Mouse (Mus musculus) liver, embryonic 14.5 days (tissue): ENCODE data around the gene Cmtm2a. TPM values are rescaled to one million over a fixed set of nuclear protein-coding genes. Genes with fewer than 3 reads are reported as not detected.

ENCODE experiments used
- ATAC-seq: fragments of 200-750 bp; cut with Nextera tagmentation; 2 replicates; pipeline ENCODE4 v1.8.0; 2017; ENCODE audit warnings: moderate number of reproducible peaks, mild to moderate bottlenecking, moderate library complexity; ENCODE audit not compliant: insufficient read depth
- DNase-seq, 3 experiments: peaks; one replicate each; pipeline ENCODE4 v3.0.0-alpha.2; 2012 to 2013; ENCODE audit warnings: low read depth in 3 of 3, low spot score in 3 of 3
- H3K27ac ChIP-seq: fragments of 300-500 bp; sonication (generic); 2 replicates; pipeline ENCODE4 v1.5.1; 2014; ENCODE audit warnings: moderate library complexity, mild to moderate bottlenecking, control low read depth, inconsistent platforms
- H3K27me3 ChIP-seq: fragments of 300-500 bp; sonication (generic); 2 replicates; pipeline ENCODE4 v1.6.1; 2014; ENCODE audit warnings: mild to moderate bottlenecking, low read length, moderate library complexity; ENCODE audit not compliant: control insufficient read depth, insufficient read depth
- H3K36me3 ChIP-seq: fragments of 300-500 bp; sonication (generic); replicated peaks from 2 replicates; pipeline ENCODE4 v1.6.1; 2014; ENCODE audit warnings: low read depth; ENCODE audit not compliant: control insufficient read depth, insufficient read depth
- H3K4me1 ChIP-seq, 2 experiments: fragments of 200-500 bp in 1 of 2; fragments of 300-500 bp in 1 of 2; sonication (generic) in 1 of 2; replicated peaks; 2 replicates each; pipeline ENCODE4 v1.6.1; 2012 to 2014; ENCODE audit warnings: antibody characterized with exemption in 1 of 2, inconsistent platforms in 1 of 2, low read length in 1 of 2; ENCODE audit not compliant: control insufficient read depth in 2 of 2, insufficient read depth in 2 of 2
- H3K4me2 ChIP-seq: fragments of 300-500 bp; sonication (generic); 2 replicates; pipeline ENCODE4 v1.6.1; 2014; ENCODE audit warnings: low read depth, mild to moderate bottlenecking, control low read depth, moderate library complexity
- H3K4me3 ChIP-seq, 2 experiments: fragments of 200-500 bp in 1 of 2; fragments of 300-500 bp in 1 of 2; sonication (generic) in 1 of 2; 2 replicates each; pipeline ENCODE4 v1.5.1; 2012 to 2014; ENCODE audit warnings: low read depth in 2 of 2, low read length in 2 of 2, mild to moderate bottlenecking in 2 of 2, control low read depth in 1 of 2, inconsistent platforms in 1 of 2, moderate library complexity in 1 of 2; ENCODE audit not compliant: insufficient read depth in 1 of 2
- H3K9ac ChIP-seq: fragments of 300-500 bp; sonication (generic); replicated peaks from 2 replicates; pipeline ENCODE4 v1.6.1; 2014; ENCODE audit warnings: mild to moderate bottlenecking, control low read depth, moderate library complexity
- H3K9me3 ChIP-seq: fragments of 300-500 bp; sonication (generic); 2 replicates; pipeline ENCODE4 v1.6.1; 2016; ENCODE audit warnings: low read length, mixed read lengths; ENCODE audit not compliant: control insufficient read depth
- CTCF ChIP-seq: IDR thresholded peaks from 2 replicates; pipeline ENCODE4 v1.5.1; 2016; ENCODE audit warnings: antibody characterized with exemption, low read depth, control low read depth
- EP300 ChIP-seq: IDR thresholded peaks from 2 replicates; pipeline ENCODE4 v1.6.1; 2016; ENCODE audit warnings: antibody characterized with exemption, low read depth
- WGBS: fragments of 180-500 bp; shearing (Covaris S2); extraction: QIAGEN DNeasy Blood & Tissue Kit; methylation state at CpG from one replicate; pipeline ENCODE4 v1.1.7; 2014; ENCODE audit not compliant: insufficient replicate concordance; 5-methylcytosine and 5-hydroxymethylcytosine counted together
- polyA plus RNA-seq, 2 experiments: library from polyadenylated mRNA; depleted of rRNA in 1 of 2; stranded (reverse) in 1 of 2; unstranded in 1 of 2; fragments of >200 nt; fragmentation: Nextera tagmentation in 1 of 2; extraction: Ambion mirVana in 1 of 2; gene quantifications; 2 replicates each; pipeline versions ENCODE4 v1.2.1 to v1.2.3; 2012 to 2014

The Cmtm2a gene
- polyA plus RNA-seq, 2 experiments, result not detected

DNA sequence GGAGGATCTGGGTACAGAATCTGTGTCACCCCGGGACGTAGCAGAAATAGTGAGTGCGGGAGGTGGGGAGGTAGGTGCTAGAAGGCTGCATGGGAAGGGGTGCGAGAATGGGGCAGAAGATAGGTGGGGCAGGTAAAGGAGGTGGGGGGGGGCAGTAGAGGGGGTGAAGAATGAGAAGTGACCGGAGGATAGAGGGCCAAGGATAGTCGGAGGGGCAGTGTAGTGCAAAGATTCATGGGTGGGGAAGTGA lies 46.9 kb upstream of the Cmtm2a start:
- Histone ChIP-seq H3K27me3 (peaks cover 2% of the 10 kb centered on the region; the same call in 1 of the 2 replicates), H3K4me3 (peak overlapping the region; percentile 50 to 61; a peak in 3 of 4 replicates), H3K4me2 (peak overlapping the region; percentile 73), H3K9ac (no peak overlapping the region; the same call in 1 of the 2 replicates), H3K4me1 (0 out of 4 replicates have a peak, but pooled peaks cover 0 to 2% of the 10 kb centered on the region in 2 experiments), H3K36me3 (no peaks in the 10 kb centered on the region), H3K27ac (no peak overlapping the region), H3K9me3 (no peaks in the 10 kb centered on the region)
- ATAC-seq (no peak), DNase-seq (no peak)
- TF ChIP-seq EP300 (no peak), CTCF (no peak)
- 4% methylated on average over 6 of the region's 6 CpGs for WGBS

GRCm38 (mm10) chr8:104339229-104339982 lies 46.4 kb upstream of the Cmtm2a start, which contains the start of gene Cmtm3:
TSS of gene Cmtm3 (plus strand) at chr8:104339410.
- Histone ChIP-seq H3K4me2 (peak within 1 kb of the TSS; percentile 73), H3K9ac (peak within 1 kb of the TSS; percentile 13; the same call in 1 of the 2 replicates), H3K27me3 (peaks cover 2% of the 10 kb centered on the region; the same call in 1 of the 2 replicates), H3K9me3 (no peaks in the 10 kb centered on the region), H3K4me1 (peaks cover 0 to 3% of the 10 kb centered on the region in 2 experiments; a peak in 2 of 4 replicates), H3K36me3 (no peaks in the 10 kb centered on the region), H3K4me3 (peak within 1 kb of the TSS; percentile 50 to 61), H3K27ac (no peak within 1 kb of the TSS)
- 24% methylated on average over 17 of the region's 18 CpGs for WGBS
- ATAC-seq (no peak), DNase-seq (no peak)
- no peak for TF ChIP-seq CTCF
- TF ChIP-seq EP300, result no peak

DNA sequence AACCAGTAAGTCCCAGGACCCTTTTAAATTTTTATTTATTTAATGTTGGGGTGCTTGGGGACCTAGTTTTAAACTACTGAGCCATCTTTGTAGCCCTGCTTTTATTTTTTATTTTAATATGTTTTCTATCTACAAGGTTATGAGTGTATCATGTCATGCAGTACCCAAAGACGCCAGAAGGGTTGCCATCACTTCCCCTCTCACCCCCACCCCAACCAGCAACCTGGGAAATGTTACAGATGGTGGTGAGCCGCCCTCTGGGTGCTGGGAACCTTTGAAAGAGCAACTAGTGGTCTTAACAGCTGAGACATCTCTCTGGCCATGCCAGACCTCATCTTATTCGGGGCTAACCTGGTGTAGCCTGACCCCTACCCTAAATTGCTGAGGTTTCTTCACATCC lies 44.9 kb upstream of the Cmtm2a start:
- peak; percentile 25; the same call in 1 of the 2 replicates for TF ChIP-seq CTCF
- no peak for TF ChIP-seq EP300
- Histone ChIP-seq H3K4me3 (no peak overlapping the region), H3K36me3 (no peaks in the 10 kb centered on the region), H3K4me2 (no peak overlapping the region), H3K4me1 (peaks cover 6 to 15% of the 10 kb centered on the region in 2 experiments; a peak in 3 of 4 replicates), H3K27me3 (peaks cover 2% of the 10 kb centered on the region; the same call in 1 of the 2 replicates), H3K27ac (no peak overlapping the region), H3K9me3 (no peaks in the 10 kb centered on the region), H3K9ac (no peak overlapping the region)
- 39% methylated on average over 3 of the region's 3 CpGs for WGBS
- DNase-seq (no peak), ATAC-seq (no peak)

DNA sequence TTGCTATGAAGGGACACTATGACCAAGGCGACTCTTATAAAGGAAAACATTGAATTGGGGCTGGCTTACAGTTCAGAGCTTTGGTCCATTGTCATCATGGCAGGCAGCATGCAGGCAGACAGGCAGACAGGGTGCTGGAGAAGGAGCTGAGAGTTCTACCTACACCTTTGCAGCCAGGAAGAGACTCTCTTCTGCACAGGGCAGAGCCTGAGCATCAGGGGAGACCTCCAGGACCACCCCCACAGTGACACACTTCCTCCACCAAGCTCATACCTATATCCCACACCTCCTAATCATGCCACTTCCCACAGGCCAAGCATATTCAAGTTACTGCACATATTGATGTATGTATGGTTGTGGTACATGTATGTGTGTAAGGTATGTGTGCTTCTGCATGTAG lies 43.8 kb upstream of the Cmtm2a start:
- H3K9me3 ChIP-seq, result no peaks in the 10 kb centered on the region
- no peak for ATAC-seq
- no peaks in the 10 kb centered on the region for H3K36me3 ChIP-seq
- no peak overlapping the region for H3K9ac ChIP-seq
- peaks cover 6 to 17% of the 10 kb centered on the region in 2 experiments; a peak in 3 of 4 replicates for H3K4me1 ChIP-seq
- no peak overlapping the region for H3K4me2 ChIP-seq
- TF ChIP-seq EP300 (no peak), CTCF (no peak)
- H3K27ac ChIP-seq, result no peak overlapping the region
- peaks cover 2% of the 10 kb centered on the region; the same call in 1 of the 2 replicates for H3K27me3 ChIP-seq
- H3K4me3 ChIP-seq, result no peak overlapping the region
- 82% methylated on average over 1 of the region's 1 CpGs for WGBS
- no peak for DNase-seq

DNA sequence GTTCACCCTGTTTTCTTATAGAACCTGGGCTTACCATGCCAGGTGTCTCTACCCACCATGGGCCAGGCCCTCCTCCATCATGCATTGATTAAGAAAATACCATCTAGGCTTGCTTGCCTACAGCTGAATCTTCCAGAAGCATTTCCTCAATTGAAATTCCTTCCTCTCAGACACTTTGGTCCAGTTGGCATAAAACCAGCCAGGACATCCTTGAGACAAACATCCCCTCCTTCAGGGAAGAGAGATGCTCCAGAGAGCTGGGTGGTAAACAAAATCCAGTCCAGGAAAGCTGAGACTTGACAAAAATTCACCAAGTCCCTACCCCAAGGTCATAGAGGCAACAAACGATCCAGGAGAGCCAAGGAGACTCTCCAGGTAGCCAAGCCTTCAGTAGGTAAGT lies 41.2 kb upstream of the Cmtm2a start:
- H3K27ac ChIP-seq, result no peak overlapping the region
- no peak for DNase-seq
- TF ChIP-seq CTCF (no peak), EP300 (no peak)

More for the DNA sequence above, 41.2 kb upstream of the Cmtm2a start:
- no peak for ATAC-seq
- H3K4me2 ChIP-seq, result no peak overlapping the region
- no peak overlapping the region for H3K9ac ChIP-seq
- H3K9me3 ChIP-seq, result no peaks in the 10 kb centered on the region
- WGBS, result 69% methylated on average over 1 of the region's 1 CpGs
- H3K4me3 ChIP-seq, result no peak overlapping the region
- peaks cover 6 to 15% of the 10 kb centered on the region in 2 experiments; a peak in 3 of 4 replicates for H3K4me1 ChIP-seq
- no peaks in the 10 kb centered on the region for H3K27me3 ChIP-seq
- H3K36me3 ChIP-seq, result no peaks in the 10 kb centered on the region
